Comparison of ENCODE assay signal across 24 mouse cellular contexts in the genomic region with DNA sequence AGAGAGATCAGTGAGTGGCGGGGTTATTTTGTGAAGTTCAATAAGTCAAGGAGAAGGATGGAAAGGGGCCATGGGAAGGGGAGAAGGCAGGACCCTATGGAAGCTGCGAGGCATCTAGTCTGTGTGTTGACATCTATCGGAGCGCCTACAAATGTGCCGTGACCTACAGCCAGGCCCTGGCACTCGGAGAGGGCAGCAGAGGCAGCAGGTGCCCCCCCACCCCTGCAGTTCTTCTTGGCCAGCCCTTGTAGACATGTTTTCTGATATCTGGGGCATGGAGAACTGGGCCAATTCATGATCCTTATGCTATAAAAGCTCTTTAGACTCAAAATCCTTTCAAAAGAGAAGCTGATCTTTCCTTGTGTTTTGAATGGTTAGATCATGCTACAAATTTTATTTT. TPM values are rescaled to one million over a fixed set of nuclear protein-coding genes. Genes with fewer than 3 reads are reported as not detected.
DNase-seq lines count a peak whose midpoint lies in the region; ATAC-seq lines count a peak whose summit lies in the region.
"Had no signal": no experiment of that assay in that cellular context is flagged by ENCODE, and none has a peak within 500 bp of the region (broad histone marks: within the 10 kb centered on the region; RNA-seq: fewer than 3 reads in every experiment).

No protein-coding gene starts in this region.

- H3K36me3 ChIP-seq in liver, embryonic 16.5 days (ENCODE audit: control insufficient read depth, insufficient read depth): no peaks in the 10 kb centered on the region
- H3K36me3 ChIP-seq in liver, embryonic 11.5 days (ENCODE audit: control insufficient read depth, insufficient read depth, low read length): no peaks in the 10 kb centered on the region
- no peaks in the 10 kb centered on the region for H3K36me3 ChIP-seq in forebrain, embryonic 14.5 days (ENCODE audit: control insufficient read depth, insufficient read depth, low read length)
- no peaks in the 10 kb centered on the region for H3K36me3 ChIP-seq in hindbrain, embryonic 14.5 days (replicated peaks; ENCODE audit: control insufficient read depth, insufficient read depth)
- H3K36me3 ChIP-seq: embryonic facial prominence, embryonic 13.5 days; heart, embryonic 12.5 days; hindbrain, embryonic 10.5 days; limb, embryonic 15.5 days had no signal

- no peak overlapping the region for H3K4me3 ChIP-seq in liver, embryonic 16.5 days (ENCODE audit: low read depth, low read length)
- no peak overlapping the region for H3K4me3 ChIP-seq in liver, embryonic 11.5 days (ENCODE audit: low read depth, low read length)
- H3K4me3 ChIP-seq in forebrain, embryonic 14.5 days (ENCODE audit: low read depth, low read length): no peak overlapping the region
- H3K4me3 ChIP-seq in hindbrain, embryonic 14.5 days (replicated peaks; ENCODE audit: low read length): no peak overlapping the region
- H3K4me3 ChIP-seq: embryonic facial prominence, embryonic 13.5 days; erythroblast, embryonic 14.5 days; forebrain, embryonic 13.5 days; heart, embryonic 12.5 days; hindbrain, embryonic 10.5 days; limb, embryonic 15.5 days; myocyte had no signal

- H3K9me3 ChIP-seq in liver, embryonic 16.5 days (replicated peaks; ENCODE audit: control insufficient read depth, low read length): no peaks in the 10 kb centered on the region
- H3K9me3 ChIP-seq in liver, embryonic 11.5 days (ENCODE audit: control insufficient read depth, low read length): no peaks in the 10 kb centered on the region
- H3K9me3 ChIP-seq in forebrain, embryonic 14.5 days (replicated peaks; ENCODE audit: control insufficient read depth, low read length): no peaks in the 10 kb centered on the region
- H3K9me3 ChIP-seq in hindbrain, embryonic 14.5 days (ENCODE audit: control insufficient read depth, low read length): no peaks in the 10 kb centered on the region
- H3K9me3 ChIP-seq: embryonic facial prominence, embryonic 13.5 days; forebrain, embryonic 13.5 days; heart, embryonic 12.5 days; hindbrain, embryonic 10.5 days; limb, embryonic 15.5 days had no signal

- no peak overlapping the region for H3K4me2 ChIP-seq in liver, embryonic 16.5 days (ENCODE audit: low read depth, low read length)
- no peak overlapping the region for H3K4me2 ChIP-seq in liver, embryonic 11.5 days
- no peak overlapping the region for H3K4me2 ChIP-seq in forebrain, embryonic 14.5 days (ENCODE audit: low read length)
- no peak overlapping the region for H3K4me2 ChIP-seq in hindbrain, embryonic 14.5 days (replicated peaks)
- H3K4me2 ChIP-seq: embryonic facial prominence, embryonic 13.5 days; forebrain, embryonic 13.5 days; limb, embryonic 15.5 days; lung, embryonic 14.5 days had no signal

- WGBS in liver, embryonic 16.5 days (ENCODE audit: insufficient replicate concordance): 72% methylated on average over 6 of the region's 6 CpGs
- WGBS in liver, embryonic 11.5 days: 89% methylated on average over 6 of the region's 6 CpGs
- WGBS in forebrain, embryonic 14.5 days: 90% methylated on average over 6 of the region's 6 CpGs
- WGBS in hindbrain, embryonic 14.5 days: 65% methylated on average over 6 of the region's 6 CpGs

- no peak overlapping the region for H3K9ac ChIP-seq in liver, embryonic 16.5 days (ENCODE audit: low read depth, low read length)
- no peak overlapping the region for H3K9ac ChIP-seq in liver, embryonic 11.5 days (ENCODE audit: low read depth, low read length)
- no peak overlapping the region for H3K9ac ChIP-seq in forebrain, embryonic 14.5 days (ENCODE audit: low read length)
- no peak overlapping the region for H3K9ac ChIP-seq in hindbrain, embryonic 14.5 days
- H3K9ac ChIP-seq: embryonic facial prominence, embryonic 13.5 days; forebrain, embryonic 13.5 days; heart, embryonic 12.5 days; limb, embryonic 15.5 days; lung, embryonic 14.5 days had no signal

- no peaks in the 10 kb centered on the region; the same call in none of the 2 replicates for H3K4me1 ChIP-seq in liver, embryonic 16.5 days (ENCODE audit: control insufficient read depth, low read depth, low read length)
- no peaks in the 10 kb centered on the region for H3K4me1 ChIP-seq in liver, embryonic 11.5 days (replicated peaks; ENCODE audit: control insufficient read depth, insufficient read depth, low read length)
- H3K4me1 ChIP-seq in forebrain, embryonic 14.5 days (ENCODE audit: control insufficient read depth, insufficient read depth, low read length): no peaks in the 10 kb centered on the region
- no peaks in the 10 kb centered on the region for H3K4me1 ChIP-seq in hindbrain, embryonic 14.5 days (replicated peaks; ENCODE audit: control insufficient read depth, insufficient read depth, low read length)

- no peak for DNase-seq in liver, embryonic 11.5 days (ENCODE audit: low spot score)
- peak; percentile 88 for DNase-seq in cerebellum, adult 11-12 months
- DNase-seq in cerebellum, adult 9-10 months: peak; percentile 85
- DNase-seq in forebrain, embryonic 14.5 days (ENCODE audit: low spot score): no peak
- DNase-seq in c-Kit-positive CD71-positive TER-119-positive erythroid progenitor cells, embryonic 14.5 days (ENCODE audit: low spot score): no peak
- no peak for DNase-seq in hindbrain, embryonic 14.5 days (ENCODE audit: low spot score)
- DNase-seq: adrenal gland, adult 8-10 months; embryo, embryonic 11 days; heart, postnatal 10 days; layer of hippocampus, adult 9-11 months; lung, postnatal 4 days; thymus, postnatal 25 days had no signal

- H3K27ac ChIP-seq in liver, embryonic 16.5 days (ENCODE audit: low read length): peak overlapping the region; percentile 17; the same call in 1 of the 2 replicates
- no peak overlapping the region for H3K27ac ChIP-seq in liver, embryonic 11.5 days (ENCODE audit: low read depth, low read length)
- no peak overlapping the region for H3K27ac ChIP-seq in forebrain, embryonic 14.5 days (ENCODE audit: low read depth, low read length)
- H3K27ac ChIP-seq in hindbrain, embryonic 14.5 days: no peak overlapping the region
- H3K27ac ChIP-seq: embryonic facial prominence, embryonic 13.5 days; forebrain, embryonic 13.5 days; hindbrain, embryonic 10.5 days; hindbrain, postnatal 0 days; limb, embryonic 15.5 days had no signal

- ATAC-seq in liver, embryonic 16.5 days (ENCODE audit: low read depth): no peak
- no peak for ATAC-seq in liver, embryonic 11.5 days (replicated peaks; ENCODE audit: low FRiP score)
- no peak for ATAC-seq in forebrain, embryonic 14.5 days
- no peak for ATAC-seq in hindbrain, embryonic 14.5 days (ENCODE audit: low FRiP score)
- ATAC-seq: forebrain, embryonic 13.5 days; hindbrain, postnatal 0 days; intestine, embryonic 16.5 days; midbrain, embryonic 16.5 days had no signal

- no peaks in the 10 kb centered on the region for H3K27me3 ChIP-seq in liver, embryonic 16.5 days (ENCODE audit: control insufficient read depth, insufficient read depth, low read depth, low read length)
- no peaks in the 10 kb centered on the region for H3K27me3 ChIP-seq in liver, embryonic 11.5 days (replicated peaks; ENCODE audit: control insufficient read depth, insufficient read depth, low read length)
- no peaks in the 10 kb centered on the region for H3K27me3 ChIP-seq in forebrain, embryonic 14.5 days (replicated peaks; ENCODE audit: control insufficient read depth, insufficient read depth, low read length)
- no peaks in the 10 kb centered on the region for H3K27me3 ChIP-seq in hindbrain, embryonic 14.5 days (ENCODE audit: control insufficient read depth, insufficient read depth, low read length)
- H3K27me3 ChIP-seq: embryonic facial prominence, embryonic 13.5 days; forebrain, embryonic 13.5 days; heart, embryonic 12.5 days; limb, embryonic 15.5 days had no signal

RNA-seq across cellular contexts. Expression of a gene that starts 37.6 kb away (rescaled TPM):
- 385 and 388 TPM in 2 replicates for polyA plus RNA-seq in liver, embryonic 16.5 days (2015; fragmentation: Nextera tagmentation; extraction: Ambion mirVana)
- 367 and 406 TPM in 2 replicates for polyA plus RNA-seq in liver, embryonic 11.5 days (2014; fragmentation: Nextera tagmentation; extraction: Ambion mirVana)
- 34.7 and 36.7 TPM in 2 replicates for polyA plus RNA-seq in forebrain, embryonic 14.5 days (2014; fragmentation: Nextera tagmentation; extraction: Ambion mirVana)
- 56.6 and 61.4 TPM in 2 replicates for polyA plus RNA-seq in hindbrain, embryonic 14.5 days (2014; fragmentation: Nextera tagmentation; extraction: Ambion mirVana)

Comparison
In these comparisons a context has a peak if more than half of its experiments do, and no peak if none do; other contexts are left out.
1. DNase-seq: peak in cerebellum, adult 11-12 months (single experiment) and cerebellum, adult 9-10 months (single experiment); none in liver, embryonic 11.5 days (single experiment), forebrain, embryonic 14.5 days (single experiment), c-Kit-positive CD71-positive TER-119-positive erythroid progenitor cells, embryonic 14.5 days (single experiment) and hindbrain, embryonic 14.5 days (single experiment).